Mouse (Mus musculus) CH12.LX (cell line): Measurements from ENCODE around the gene Klk1. TPM values are rescaled to one million over a fixed set of nuclear protein-coding genes. Genes with fewer than 3 reads are reported as not detected.

Source experiments
- DNase-seq: peaks from one replicate; pipeline ENCODE4 v3.0.0-alpha.2; 2013; ENCODE audit errors: extremely low read depth
- H3K27ac ChIP-seq: 2 replicates; pipeline ENCODE4 v1.5.1; 2012; ENCODE audit warnings: low read depth, mild to moderate bottlenecking, control low read depth, moderate library complexity; ENCODE audit not compliant: insufficient read depth
- H3K27me3 ChIP-seq: replicated peaks from 2 replicates; pipeline ENCODE3; 2012; ENCODE audit warnings: inconsistent platforms
- H3K36me3 ChIP-seq, 2 experiments: replicated peaks in 1 of 2; 2 replicates each; pipeline versions ENCODE3 to v1.6.1; 2012; ENCODE audit warnings: inconsistent platforms in 1 of 2, low read length in 1 of 2, mild to moderate bottlenecking in 1 of 2, mixed read lengths in 1 of 2, moderate library complexity in 1 of 2; ENCODE audit not compliant: control insufficient read depth in 1 of 2, insufficient read depth in 1 of 2
- H3K4me1 ChIP-seq, 2 experiments: 2 replicates each; pipeline ENCODE4 v1.6.1; 2012; ENCODE audit warnings: inconsistent platforms in 1 of 2, moderate library complexity in 1 of 2; ENCODE audit not compliant: insufficient read depth in 2 of 2, control insufficient read depth in 1 of 2
- H3K4me2 ChIP-seq: 2 replicates; pipeline ENCODE4 v1.6.1; 2012; ENCODE audit warnings: low read depth, mild to moderate bottlenecking, control low read depth; ENCODE audit not compliant: poor library complexity, insufficient read depth, severe bottlenecking
- H3K4me3 ChIP-seq, 3 experiments: fragments of 150-350 bp in 1 of 3; sonication (generic) in 1 of 3; replicated peaks in 1 of 3; 2 replicates each; pipeline versions ENCODE3 to v1.5.1; 2011 to 2012; ENCODE audit warnings: low read depth in 2 of 3, low read length in 2 of 3, mild to moderate bottlenecking in 2 of 3, moderate library complexity in 2 of 3, control low read depth in 1 of 3, improper control_type of control experiment in 1 of 3, inconsistent platforms in 1 of 3, mixed read lengths in 1 of 3; ENCODE audit not compliant: poor library complexity in 1 of 3
- H3K79me2 ChIP-seq: replicated peaks from 2 replicates; pipeline ENCODE4 v1.6.1; 2012; ENCODE audit warnings: mild to moderate bottlenecking, moderate library complexity; ENCODE audit not compliant: control insufficient read depth, poor library complexity, insufficient read depth, severe bottlenecking; ENCODE audit errors: extremely low read depth
- H3K9ac ChIP-seq: 2 replicates; pipeline ENCODE4 v1.6.1; 2012; ENCODE audit warnings: low read depth, mild to moderate bottlenecking, control low read depth, moderate library complexity; ENCODE audit not compliant: insufficient read depth
- H3K9me3 ChIP-seq: replicated peaks from 2 replicates; pipeline ENCODE3; 2012; ENCODE audit warnings: low read length, inconsistent platforms, mixed read lengths
- BHLHE40 ChIP-seq: IDR thresholded peaks from 2 replicates; pipeline ENCODE4 v1.6.1; 2011; ENCODE audit warnings: mild to moderate bottlenecking, low read depth, low read length, improper control_type of control experiment
- CTCF ChIP-seq, 2 experiments: IDR thresholded peaks in 1 of 2; conservative IDR thresholded peaks in 1 of 2; 2 replicates each; pipeline ENCODE4 v1.5.1; 2011 to 2012; ENCODE audit warnings: low read depth in 2 of 2, low read length in 2 of 2, improper control_type of control experiment in 1 of 2, inconsistent platforms in 1 of 2, mild to moderate bottlenecking in 1 of 2, moderate library complexity in 1 of 2
- EP300 ChIP-seq: IDR thresholded peaks from 2 replicates; pipeline ENCODE4 v1.6.1; 2011; ENCODE audit warnings: low read length, improper control_type of control experiment
- GABPA ChIP-seq: IDR thresholded peaks from 2 replicates; pipeline ENCODE4 v1.6.1; 2012; ENCODE audit warnings: low read depth, low read length, improper control_type of control experiment, inconsistent platforms; ENCODE audit not compliant: insufficient replicate concordance
- HCFC1 ChIP-seq: IDR thresholded peaks from 2 replicates; pipeline ENCODE4 v1.6.1; 2012; ENCODE audit warnings: low read depth, mild to moderate bottlenecking, inconsistent platforms, low read length, improper control_type of control experiment
- JUN ChIP-seq: IDR thresholded peaks from 2 replicates; pipeline ENCODE4 v1.6.1; 2011; ENCODE audit warnings: low read depth, mild to moderate bottlenecking, low read length, improper control_type of control experiment, moderate library complexity; ENCODE audit not compliant: insufficient read depth
- JUND ChIP-seq: conservative IDR thresholded peaks from 2 replicates; pipeline ENCODE4 v1.6.1; 2011; ENCODE audit warnings: low read depth, low read length, improper control_type of control experiment
- KAT2A ChIP-seq: IDR thresholded peaks from 2 replicates; pipeline ENCODE4 v1.6.1; 2012; ENCODE audit warnings: low read length, improper control_type of control experiment, inconsistent platforms; ENCODE audit not compliant: insufficient replicate concordance
- MAFK ChIP-seq: IDR thresholded peaks from 2 replicates; pipeline ENCODE4 v1.6.1; 2011; ENCODE audit warnings: low read length, improper control_type of control experiment; ENCODE audit not compliant: insufficient replicate concordance
- MEF2A ChIP-seq: IDR thresholded peaks from 2 replicates; pipeline ENCODE4 v1.6.1; 2014; ENCODE audit warnings: low read depth, mild to moderate bottlenecking, inconsistent platforms, low read length, improper control_type of control experiment, borderline replicate concordance
- MYC ChIP-seq: IDR thresholded peaks from 2 replicates; pipeline ENCODE4 v1.6.1; 2011; ENCODE audit warnings: low read depth, mild to moderate bottlenecking, improper control_type of control experiment, low read length
- PAX5 ChIP-seq: IDR thresholded peaks from 2 replicates; pipeline ENCODE4 v1.6.1; 2012; ENCODE audit warnings: low read length, inconsistent platforms, mixed read lengths
- POLR2A ChIP-seq: IDR thresholded peaks from 2 replicates; pipeline ENCODE4 v1.6.1; 2011; ENCODE audit warnings: low read depth, mild to moderate bottlenecking, improper control_type of control experiment, low read length
- RAD21 ChIP-seq: IDR thresholded peaks from 2 replicates; pipeline ENCODE4 v1.6.1; 2011; ENCODE audit warnings: low read depth, mild to moderate bottlenecking, low read length, improper control_type of control experiment, moderate library complexity
- RCOR1 ChIP-seq: conservative IDR thresholded peaks from 2 replicates; pipeline ENCODE4 v1.6.1; 2012; ENCODE audit warnings: low read depth, mild to moderate bottlenecking, inconsistent platforms, low read length, improper control_type of control experiment
- TCF12 ChIP-seq: IDR thresholded peaks from 2 replicates; pipeline ENCODE4 v1.6.1; 2014; ENCODE audit warnings: low read depth, mild to moderate bottlenecking, inconsistent platforms, low read length, improper control_type of control experiment
- ZC3H11A ChIP-seq: IDR thresholded peaks from 2 replicates; pipeline ENCODE4 v1.6.1; 2012; ENCODE audit warnings: low read depth, mild to moderate bottlenecking, inconsistent platforms, low read length, improper control_type of control experiment
- ZMIZ1 ChIP-seq: IDR thresholded peaks from 2 replicates; pipeline ENCODE4 v1.6.1; 2012; ENCODE audit warnings: low read depth, mild to moderate bottlenecking, inconsistent platforms, low read length, improper control_type of control experiment
- dilution Hi-C: fragments of 300-500 bp; cut with MboI; formaldehyde crosslinking; loops from 2 replicates; pipeline ENCODE4 v1.14.3; 2020; ENCODE audit warnings: low sequenced_read_pairs; ENCODE audit not compliant: extremely low pct_unique_long_range_greater_than_20kb, extremely low pct_ligation_motif_present
- in situ Hi-C: fragments of 300-500 bp; cut with MboI; formaldehyde crosslinking; loops from 3 replicates; pipeline ENCODE4 v1.14.3; 2019; ENCODE audit warnings: low sequenced_read_pairs, low pct_ligation_motif_present, low pct_unique_long_range_greater_than_20kb, mixed read lengths
- polyA plus RNA-seq: library from polyadenylated mRNA; unstranded; fragments of >175 nt; gene quantifications from 2 replicates; pipeline ENCODE4 v1.2.1, GENCODE M21; 2012; ENCODE audit warnings: low read depth; ENCODE audit not compliant: insufficient read length
- total RNA-seq, 2 experiments: library from RNA; depleted of rRNA; stranded (reverse); fragments of 300-350 nt in 1 of 2; fragments of >200 nt in 1 of 2; gene quantifications; 2 replicates each; pipeline ENCODE4 v1.2.3; 2012 to 2014

Gene Klk1
- total and polyA plus RNA-seq, 3 experiments = not detected

DNA sequence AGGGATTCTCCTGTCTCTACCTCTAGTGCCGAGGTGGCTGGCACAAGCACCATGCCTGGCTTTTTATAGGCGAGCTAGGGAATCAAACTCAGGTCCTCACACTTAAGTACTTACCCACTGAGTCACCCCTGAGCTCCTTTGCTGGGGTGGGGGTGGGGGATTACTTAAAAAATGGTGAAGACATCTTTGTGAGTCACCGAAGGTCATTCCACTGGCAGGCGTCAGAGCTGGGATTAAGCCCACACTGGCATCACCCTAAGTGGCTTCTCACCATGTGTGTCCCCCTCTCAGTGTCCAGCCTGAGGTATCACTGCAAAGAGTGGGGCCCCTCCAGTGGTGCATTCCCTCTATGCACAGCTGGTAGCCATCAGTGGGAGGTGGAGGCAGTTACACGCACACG is 35.2 kb downstream of the Klk1 start:
- Histone ChIP-seq H3K9ac (no peak overlapping the region), H3K36me3 (no peaks in the 10 kb centered on the region), H3K4me1 (peaks cover 0 to 9% of the 10 kb centered on the region in 2 experiments; a peak in 2 of 4 replicates), H3K4me2 (no peak overlapping the region), H3K9me3 (no peaks in the 10 kb centered on the region), H3K79me2 (no peaks in the 10 kb centered on the region), H3K4me3 (no peak overlapping the region), H3K27ac (no peak overlapping the region), H3K27me3 (peaks cover 18% of the 10 kb centered on the region)
- in situ Hi-C loops (loop anchor here (5.0 to 10.0 kb wide), 3 partner anchors 87 to 384 kb away; partner anchors contain the start of genes Emc10 and Fam71e1), dilution Hi-C loops (no loop called here)
- TF ChIP-seq BHLHE40 = no peak
- TF ChIP-seq RCOR1 = no peak
- no peak for DNase-seq

DNA sequence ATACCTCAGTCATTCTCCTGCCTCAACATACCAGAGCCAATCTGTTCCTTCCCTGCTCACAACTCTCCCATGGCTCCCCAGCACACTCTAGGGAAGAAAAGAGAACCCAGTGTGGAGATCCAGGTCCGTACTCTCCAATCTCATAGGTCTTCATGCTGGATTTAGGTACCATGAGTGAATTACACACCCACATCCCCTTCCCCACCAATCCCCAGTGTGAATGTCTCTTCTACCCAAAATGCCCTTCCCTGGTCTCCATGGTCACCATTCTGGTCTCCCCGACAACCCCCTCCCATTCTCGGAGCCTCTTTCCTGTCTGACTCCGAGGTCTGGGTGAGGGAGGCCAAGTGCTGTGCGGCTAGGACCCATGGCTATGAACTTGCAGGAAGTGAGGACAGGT is 36.0 kb downstream of the Klk1 start, which contains the start of gene Gm15517:
Gene Gm15517 (plus strand): TSS at position 301 of the 400 bp plus-strand sequence.
- no peak within 1 kb of the TSS for H3K4me2 ChIP-seq
- in situ Hi-C loops (loop anchor here (5.0 to 10.0 kb wide), 3 partner anchors 86 to 384 kb away; partner anchors contain the start of genes Emc10 and Fam71e1), dilution Hi-C loops (no loop called here)
- no peak within 1 kb of the TSS for H3K4me3 ChIP-seq
- TF ChIP-seq ZMIZ1 (no peak), JUND (no peak), PAX5 (no peak), MYC (no peak), HCFC1 (no peak), POLR2A (no peak), MAFK (no peak), KAT2A (no peak), GABPA (no peak), JUN (no peak), TCF12 (no peak), MEF2A (no peak), ZC3H11A (no peak), BHLHE40 (no peak), EP300 (no peak), CTCF (conservative IDR thresholded peaks at IDR 0.05 in 1 of 2, IDR thresholded peaks at IDR 0.05 in 1 of 2; ENCODE audit: low read depth in 2 of 2, low read length in 2 of 2) (no peak), RAD21 (no peak)
- H3K79me2 ChIP-seq = no peaks in the 10 kb centered on the region
- peaks cover 21% of the 10 kb centered on the region for H3K27me3 ChIP-seq
- H3K4me1 ChIP-seq = peaks cover 0 to 5% of the 10 kb centered on the region in 2 experiments; a peak in 2 of 4 replicates
- H3K9me3 ChIP-seq = no peaks in the 10 kb centered on the region
- no peak within 1 kb of the TSS for H3K27ac ChIP-seq
- H3K9ac ChIP-seq = no peak within 1 kb of the TSS
- no peak for DNase-seq
- H3K36me3 ChIP-seq = no peaks in the 10 kb centered on the region
